Mouse (Mus musculus) cerebral cortex, adult 2 months (tissue): ENCODE measurements around the gene Twf2.

Experiments
- WGBS: fragments of 180-500 bp; shearing (Covaris S2); methylation state at CpG from one replicate; pipeline ENCODE4 v1.1.7; 2018; 5-methylcytosine and 5-hydroxymethylcytosine counted together

Twf2 gene

DNA sequence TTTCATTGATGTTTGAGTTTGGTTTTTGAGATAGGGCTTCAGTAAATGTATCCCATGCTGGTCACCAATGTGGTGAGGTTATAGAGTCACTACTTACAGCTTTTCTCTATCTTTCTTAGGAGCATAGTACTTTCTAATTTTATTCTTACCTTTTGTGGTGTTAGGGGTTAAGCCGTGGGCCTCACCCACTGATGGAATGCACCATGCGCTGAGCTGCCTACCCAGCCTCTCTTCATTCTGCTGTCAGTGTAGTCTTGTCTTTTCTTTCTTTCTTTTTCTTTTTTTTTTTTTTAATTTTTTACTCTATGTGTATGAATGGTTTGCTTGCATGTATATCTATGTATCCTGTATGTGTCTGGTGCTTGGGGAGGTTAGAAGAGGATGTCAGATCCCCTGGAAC lies 23.5 kb upstream of the Twf2 start:
- 66% methylated on average over 2 of the region's 2 CpGs for whole genome bisulfite sequencing

DNA sequence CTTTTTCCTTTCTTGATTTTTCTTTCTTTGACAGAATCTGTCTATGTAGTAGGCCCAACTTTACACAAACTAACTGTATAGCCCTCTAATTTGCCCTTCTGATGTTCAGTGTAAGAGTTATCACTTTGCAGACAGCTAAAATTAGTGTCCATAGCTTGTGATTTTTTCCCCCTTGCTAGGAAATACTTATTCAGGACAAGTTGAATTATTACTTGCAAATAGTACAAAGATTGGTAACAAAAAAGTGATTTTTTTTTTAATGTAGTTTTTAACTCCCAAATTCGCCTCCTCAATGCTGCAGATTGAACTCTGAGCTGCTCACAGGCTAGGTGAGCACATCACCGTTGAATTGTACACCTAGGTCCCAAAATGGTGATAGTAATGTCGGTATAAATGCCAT lies 22.9 kb upstream of the Twf2 start:
- 91% methylated on average over 3 of the region's 3 CpGs for WGBS

DNA sequence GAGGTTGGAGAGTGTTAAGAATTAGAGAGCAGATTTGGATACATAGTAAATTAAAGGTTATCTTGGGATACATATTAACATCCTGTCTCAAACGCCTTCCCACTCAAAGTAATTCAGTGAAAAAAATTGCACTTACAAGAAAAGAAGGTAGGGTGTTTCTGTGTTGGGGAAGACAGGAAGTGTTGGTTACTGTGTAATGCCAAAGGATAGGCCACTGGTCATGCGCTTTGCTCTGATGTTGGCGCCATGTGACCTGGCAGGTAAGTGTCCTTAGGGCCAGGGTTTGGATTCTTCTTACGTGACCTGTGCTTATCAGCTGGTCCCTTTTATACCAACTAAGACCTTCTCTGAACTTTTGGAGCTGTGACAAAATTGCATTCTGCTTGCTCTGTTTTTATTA lies 20.8 kb upstream of the Twf2 start:
- WGBS: 77% methylated on average over 4 of the region's 4 CpGs

DNA sequence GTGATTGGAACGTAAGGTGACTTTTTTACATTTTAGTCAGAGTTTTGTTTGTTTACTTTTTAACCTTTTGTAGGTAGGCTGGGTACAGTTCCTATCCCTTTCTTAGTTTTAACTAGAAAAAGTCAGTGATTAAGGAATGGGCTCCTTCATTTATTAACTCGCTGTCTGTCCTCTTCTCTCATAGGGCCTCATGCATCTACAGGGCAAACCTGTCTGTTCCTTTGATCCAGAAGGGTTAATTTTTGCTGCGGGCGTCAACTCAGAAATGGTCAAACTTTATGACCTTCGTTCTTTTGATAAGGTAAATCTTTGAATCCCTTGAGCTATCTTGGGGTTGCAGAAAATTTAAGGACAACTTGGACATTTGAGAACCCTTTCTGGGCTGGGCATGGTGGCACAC lies 18.9 kb upstream of the Twf2 start:
- 93% methylated on average over 5 of the region's 5 CpGs for WGBS

DNA sequence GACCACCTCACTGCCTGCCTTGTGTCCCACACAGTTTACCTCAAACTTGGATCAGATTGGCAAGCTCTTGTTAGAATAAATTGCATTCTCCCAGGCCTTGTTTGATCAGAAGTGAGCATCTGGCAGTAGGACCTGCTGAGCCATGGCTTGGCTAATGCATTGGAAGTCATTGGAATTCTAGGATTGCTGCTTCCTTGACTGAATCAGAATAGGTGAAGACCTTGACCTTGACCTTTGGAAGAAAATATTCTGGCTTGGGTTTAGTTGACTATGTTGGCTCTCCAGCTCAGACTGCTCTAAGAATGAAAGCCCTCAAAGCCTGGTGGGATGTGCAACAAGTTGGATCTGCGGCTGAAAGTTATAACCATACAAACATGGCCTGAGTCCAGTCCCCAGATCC lies 11.6 kb upstream of the Twf2 start:
- 77% methylated on average over 1 of the region's 1 CpGs for WGBS

DNA sequence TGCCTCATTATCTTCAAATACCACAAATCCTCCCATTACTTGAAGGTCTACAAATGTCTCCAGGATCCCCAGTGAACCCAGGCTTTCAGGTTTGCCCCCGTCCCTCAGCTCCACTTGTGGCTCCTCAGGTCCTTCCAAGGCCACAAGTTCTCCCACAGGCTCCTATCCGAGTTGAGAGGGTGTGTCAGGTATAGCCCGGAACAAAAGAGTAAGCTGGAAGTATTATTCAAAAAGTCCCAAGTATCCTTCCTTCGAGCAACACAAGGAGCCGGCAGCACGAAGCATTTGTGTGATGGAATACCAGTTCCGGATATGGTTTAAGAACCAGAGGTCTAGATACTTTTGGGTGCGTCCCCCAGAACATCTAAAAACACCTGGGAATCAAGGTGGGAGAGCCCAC lies 10.9 kb upstream of the Twf2 start:
- WGBS: 89% methylated on average over 8 of the region's 8 CpGs

DNA sequence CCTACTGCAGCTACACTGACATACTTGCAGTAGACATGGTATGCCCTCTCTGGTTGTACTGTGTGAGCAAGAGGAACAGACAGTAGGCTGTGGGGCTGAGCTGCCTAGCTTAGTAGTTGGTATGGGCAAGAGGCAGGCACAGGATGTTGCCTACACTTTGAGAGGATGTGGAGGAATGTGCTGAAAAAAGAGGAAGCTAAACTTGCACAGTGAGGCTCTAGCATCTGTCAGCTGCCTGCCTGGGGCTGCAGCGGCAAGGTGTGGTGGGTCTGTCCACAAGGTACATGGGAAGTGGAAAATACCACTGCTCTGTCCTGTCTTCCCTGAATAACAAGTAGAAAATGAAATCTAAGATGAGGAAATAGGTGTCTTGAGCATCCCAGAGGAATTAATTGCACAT lies 9.9 kb upstream of the Twf2 start:
- 58% methylated on average over 1 of the region's 1 CpGs for WGBS

DNA sequence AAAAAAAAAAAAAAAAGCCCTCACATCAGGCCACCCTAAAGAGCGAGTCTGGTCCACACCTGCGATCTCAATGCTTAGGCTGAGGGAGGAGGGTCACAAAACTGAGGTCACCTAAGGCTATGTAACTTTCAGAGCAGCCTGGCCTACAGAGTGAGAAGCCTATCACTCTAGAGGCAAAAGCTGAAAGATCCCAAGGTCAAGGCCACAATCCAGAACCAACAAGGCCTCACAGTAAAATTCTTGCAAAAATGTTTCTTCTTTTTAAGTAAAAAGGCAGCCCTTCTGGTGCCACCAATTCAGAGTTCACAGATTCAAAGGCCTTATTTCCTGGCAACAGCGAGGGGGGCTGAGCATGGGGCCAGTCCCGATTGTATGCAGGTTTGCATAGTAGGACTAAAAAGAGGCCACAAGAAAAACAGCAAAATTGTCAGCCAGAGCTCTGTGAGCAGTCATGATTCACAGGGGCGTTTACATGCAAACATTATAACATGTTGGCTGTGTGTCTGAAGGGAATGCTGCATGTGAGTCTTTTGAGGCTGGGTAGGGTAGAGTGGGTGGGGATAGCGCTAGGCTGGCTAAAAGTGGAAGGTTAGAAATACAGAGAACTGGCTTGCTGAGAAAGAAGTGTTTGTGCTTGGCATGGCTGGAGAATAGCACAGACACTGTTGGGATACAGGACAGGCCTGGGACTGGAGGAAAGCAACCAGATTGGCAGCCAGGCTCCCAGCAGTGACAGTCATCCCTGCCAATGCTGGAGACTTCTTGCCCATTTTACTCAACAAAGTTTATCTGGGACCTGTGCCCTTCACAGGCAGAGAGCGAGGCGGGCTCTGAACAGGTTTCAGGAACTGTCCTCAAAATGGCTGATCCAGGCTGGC lies 8.7 kb upstream of the Twf2 start:
- 58% methylated on average over 8 of the region's 8 CpGs for WGBS

DNA sequence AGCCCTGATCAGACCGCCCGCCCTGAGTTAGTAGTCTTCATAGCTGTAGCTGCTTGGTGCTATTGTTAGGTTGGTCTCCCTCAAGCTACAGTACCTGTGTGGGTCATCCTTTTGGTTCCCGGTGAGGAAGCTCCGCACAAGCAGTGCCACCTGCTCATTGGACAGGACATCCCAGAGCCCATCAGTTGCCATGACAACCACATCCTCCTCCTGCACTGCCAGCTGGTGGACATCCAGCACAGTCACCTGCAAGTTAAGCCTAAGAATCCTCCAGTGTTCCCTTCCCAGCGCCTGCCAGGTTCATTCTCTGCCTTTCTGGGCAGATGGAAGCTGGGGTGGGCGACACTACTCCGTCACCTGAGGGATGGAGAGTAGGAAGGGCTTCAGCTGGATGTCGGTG lies 7.2 kb upstream of the Twf2 start:
- WGBS: 69% methylated on average over 8 of the region's 8 CpGs

DNA sequence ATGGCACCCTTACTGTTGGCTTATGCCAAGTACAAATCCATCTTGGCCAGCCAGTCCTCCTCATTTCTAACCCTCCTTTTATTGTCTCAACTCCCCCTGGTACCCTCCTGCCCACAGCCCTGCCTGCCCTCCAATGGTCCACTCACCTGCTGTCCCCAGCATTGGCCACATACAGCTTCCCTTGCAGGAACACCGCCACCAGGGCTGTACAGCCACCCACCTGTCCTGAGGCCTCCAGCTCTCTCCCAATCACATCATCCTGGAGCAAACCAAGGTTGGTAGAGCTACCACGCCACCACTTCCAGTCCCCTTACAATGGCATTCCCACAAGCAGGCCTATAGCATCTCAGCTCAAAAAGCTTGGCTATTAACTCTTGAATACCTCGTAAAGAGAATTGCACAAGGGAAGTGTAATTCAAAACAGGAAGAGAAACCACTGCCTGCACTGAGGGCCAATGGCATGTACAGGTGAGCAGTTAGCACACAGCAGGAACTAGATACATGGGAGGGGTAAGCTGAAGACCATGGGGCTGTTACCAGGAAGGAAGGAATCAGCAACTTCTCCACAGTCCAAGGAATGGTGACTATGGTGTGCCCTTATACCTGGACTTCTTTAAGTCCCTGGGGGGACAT lies 5.7 kb upstream of the Twf2 start:
- WGBS: 90% methylated on average over 3 of the region's 3 CpGs

DNA sequence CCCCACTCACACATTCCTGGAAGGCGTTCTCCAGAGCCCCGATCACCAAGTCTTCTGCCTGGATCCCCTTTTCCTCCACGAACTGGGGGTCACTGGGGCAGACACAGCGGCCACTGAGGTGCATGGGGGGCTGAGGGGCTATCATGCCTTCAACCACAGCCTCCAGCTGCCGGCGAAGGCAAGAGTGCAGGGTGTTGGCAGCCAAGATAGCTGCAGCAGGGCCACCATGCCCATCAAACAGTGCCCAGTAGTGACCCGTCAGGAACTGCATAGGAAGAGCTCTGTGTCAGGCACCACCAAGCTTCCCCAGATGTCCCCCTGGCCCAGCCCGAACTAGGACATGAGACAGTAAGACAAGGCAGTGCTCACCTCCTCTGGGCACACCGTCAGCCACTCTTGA lies 5.2 kb upstream of the Twf2 start:
- 90% methylated on average over 9 of the region's 9 CpGs for WGBS

DNA sequence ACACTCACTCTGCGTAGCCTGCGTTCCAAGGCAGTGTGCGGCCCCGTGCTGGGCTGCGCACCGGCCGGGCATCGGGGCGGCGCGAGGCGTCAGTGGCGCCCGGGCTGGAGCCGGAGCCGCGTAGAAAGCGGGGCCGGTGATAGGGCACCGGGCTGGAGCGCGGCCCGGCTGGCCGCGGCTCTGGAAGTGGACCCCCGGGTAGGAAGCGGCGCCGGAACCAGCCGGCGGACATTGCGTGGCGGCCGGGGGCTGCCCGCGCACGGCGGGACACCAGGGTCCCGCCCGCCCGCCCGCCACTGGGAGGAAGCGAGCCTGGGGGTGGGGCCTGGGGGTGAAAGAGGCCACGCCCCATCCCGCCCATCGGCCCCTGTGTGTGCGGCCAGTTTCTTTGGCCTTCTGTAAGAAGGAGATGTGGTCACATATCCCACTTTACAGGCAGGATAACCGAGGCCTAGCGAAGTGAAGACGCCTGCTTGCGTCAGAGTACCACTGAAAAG lies 3.9 kb upstream of the Twf2 start:
- 4% methylated on average over 50 of the region's 51 CpGs for WGBS

DNA sequence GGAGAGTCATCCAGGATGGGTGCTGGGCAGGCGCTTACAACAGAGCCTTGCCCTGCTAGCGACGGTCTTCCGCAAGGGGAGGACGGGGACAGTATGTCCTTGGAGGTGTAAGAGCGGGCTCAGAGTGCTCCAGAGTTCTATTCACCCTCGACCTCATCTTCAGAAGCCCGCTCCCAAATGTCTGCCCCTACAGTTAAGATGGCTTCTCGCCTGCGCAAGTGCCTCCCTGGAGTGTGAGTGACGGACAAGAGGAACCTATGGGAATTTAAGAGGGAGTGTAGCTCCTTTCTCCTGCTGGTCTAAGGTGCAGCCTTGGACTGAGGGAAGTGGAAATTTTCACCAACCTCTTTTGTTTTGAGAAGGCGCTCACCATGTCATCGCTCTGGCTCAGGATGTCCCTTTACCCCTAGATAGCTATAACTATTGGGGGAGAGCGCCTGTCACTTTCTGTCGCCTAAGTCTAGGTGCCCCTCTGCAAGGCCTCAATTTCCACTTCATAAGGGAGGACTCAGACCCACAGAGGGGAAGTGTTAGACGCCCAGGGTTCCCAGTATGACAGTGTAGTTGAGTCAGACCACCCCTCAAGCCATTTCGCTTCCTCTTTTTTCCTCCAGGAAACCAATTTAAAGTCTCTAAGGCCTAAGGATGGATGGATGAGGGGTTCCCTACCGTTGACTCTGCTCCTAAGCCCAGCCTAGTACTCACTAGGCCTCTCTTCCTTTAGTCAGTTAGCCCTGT lies 3.2 kb upstream of the Twf2 start, which contains the start of gene Ppm1m:
TSS of gene Ppm1m (minus strand) at position 212 of the 738 bp plus-strand sequence.
- 65% methylated on average over 18 of the region's 18 CpGs for WGBS

DNA sequence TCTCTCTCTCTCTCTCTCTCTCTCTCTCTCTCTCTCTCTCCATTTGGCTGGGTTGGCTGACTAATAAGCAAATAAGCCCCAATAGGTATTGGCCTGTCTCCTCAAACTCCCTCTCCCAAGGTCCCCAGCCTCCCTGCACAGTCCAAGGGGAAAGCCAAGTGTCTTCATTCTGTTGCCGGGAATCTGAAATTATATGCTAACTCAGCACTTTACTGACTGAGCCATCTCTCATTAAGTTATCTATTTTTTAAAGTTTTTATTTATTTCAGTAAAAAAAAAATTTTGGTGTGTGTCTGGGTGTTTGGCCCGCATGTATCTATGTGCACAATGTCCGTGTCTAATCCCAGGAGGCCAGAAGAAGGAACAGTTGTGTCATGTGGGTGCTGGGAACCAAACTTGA lies 1.0 kb upstream of the Twf2 start:
- WGBS: 80% methylated on average over 3 of the region's 3 CpGs

DNA sequence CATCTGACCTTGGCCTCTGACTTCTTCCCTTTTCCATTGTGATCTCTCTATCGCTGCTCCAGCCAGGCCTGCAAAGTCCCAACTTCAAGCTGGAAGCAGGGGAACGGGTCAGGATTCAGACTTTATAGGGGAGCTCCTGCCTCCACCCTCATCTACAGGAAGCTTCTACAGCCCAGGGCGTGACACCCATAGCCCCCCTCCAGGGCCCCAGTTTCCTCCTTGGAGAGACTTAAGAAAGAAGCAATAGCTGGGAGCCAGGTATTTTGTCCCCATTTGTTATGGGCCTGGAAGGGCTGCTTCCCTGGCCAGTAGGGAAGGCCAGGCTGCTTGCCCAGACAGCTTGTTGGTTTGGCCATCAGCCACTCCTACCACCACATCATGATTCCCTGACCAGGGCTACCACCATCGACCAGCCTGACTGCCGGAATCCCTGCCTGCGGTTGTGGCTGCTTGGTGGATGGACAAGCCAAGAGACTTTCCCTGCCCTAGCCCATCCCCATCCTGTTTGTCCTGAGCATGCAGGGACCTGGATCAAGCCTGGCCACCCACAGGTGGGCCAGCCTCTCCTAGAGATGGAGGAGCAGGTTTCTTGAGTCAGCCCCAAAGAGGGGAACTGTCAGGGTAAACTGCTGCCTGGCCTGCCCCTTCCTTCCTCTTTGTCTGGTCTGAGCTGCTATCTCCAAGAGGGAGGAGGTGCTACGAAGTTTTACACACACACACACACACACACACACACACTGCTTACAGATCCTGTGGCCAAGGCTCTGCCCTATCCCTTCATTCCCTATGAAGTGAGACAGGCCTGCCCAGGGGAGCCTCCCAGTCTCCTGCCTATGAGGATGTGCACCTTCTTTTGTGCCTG lies 1.3 kb downstream of the Twf2 start:
- WGBS: 45% methylated on average over 7 of the region's 7 CpGs

DNA sequence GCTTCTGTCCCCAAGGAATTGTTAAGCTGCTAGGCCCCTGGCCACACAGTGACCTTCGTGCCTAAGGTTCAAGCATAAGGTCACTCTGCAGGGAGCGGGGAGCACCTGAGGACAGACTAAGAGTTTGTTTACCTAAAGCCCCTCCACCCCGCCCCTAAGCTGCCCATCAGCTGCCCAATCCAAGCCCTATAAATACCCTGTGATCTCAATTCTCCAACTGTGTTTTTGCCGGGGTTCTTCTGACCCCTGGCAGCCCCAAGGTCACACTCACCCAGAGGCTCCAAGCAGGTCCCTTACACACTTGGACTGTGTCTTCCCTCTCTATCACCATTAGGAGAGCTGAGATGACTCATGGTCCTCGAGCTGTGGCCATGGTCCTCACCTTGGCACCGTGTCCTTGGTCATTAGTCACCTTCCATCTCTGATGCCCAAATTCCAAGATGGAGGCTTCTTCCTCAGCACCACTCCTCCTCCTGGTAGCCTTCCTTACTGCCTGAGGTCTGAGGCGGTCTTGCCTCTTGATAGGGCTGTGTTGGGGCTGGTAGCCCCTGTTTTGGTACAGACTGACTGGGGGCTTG lies 2.9 kb downstream of the Twf2 start:
- WGBS: 86% methylated on average over 7 of the region's 7 CpGs

DNA sequence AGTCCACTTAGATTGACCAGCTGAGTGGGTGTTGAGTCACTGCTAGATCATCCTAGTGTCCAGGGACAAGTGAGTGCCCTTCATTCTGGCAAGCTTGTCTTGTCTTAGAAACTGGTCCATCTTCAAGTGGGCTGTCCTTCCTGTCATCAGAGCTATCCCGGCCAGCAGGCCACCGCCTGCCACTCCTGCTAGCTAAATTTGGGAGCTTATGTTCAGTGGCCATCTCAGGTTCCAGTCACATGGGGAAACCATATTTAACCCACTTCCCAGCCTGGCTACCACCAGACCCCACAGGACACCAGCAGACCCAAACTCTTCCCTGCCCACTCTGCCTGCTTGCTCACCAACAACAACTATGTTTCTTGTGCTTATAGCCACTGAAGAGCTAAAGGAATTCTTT lies 3.6 kb downstream of the Twf2 start:
- WGBS: 47% methylated on average over 2 of the region's 2 CpGs

DNA sequence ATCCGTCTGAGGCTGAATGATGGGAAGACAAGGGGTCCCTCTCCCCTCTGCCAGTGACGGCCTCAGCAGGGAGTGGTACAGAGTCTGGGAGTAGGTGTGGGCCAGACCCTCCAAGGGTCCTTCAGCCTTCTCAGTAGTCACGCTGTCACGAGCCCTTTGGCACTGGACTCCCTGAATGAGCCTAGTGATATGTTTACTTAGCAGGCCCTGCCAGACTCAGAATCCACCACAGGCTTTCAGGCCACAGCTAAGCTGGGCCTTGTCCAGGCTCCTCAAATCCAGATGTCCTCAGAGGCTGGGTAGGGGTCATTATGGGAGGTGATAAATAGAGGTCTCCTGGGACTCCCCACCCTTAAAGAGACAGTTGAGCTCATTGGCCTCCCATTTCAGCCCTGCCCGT lies 5.3 kb downstream of the Twf2 start:
- 81% methylated on average over 5 of the region's 5 CpGs for WGBS

DNA sequence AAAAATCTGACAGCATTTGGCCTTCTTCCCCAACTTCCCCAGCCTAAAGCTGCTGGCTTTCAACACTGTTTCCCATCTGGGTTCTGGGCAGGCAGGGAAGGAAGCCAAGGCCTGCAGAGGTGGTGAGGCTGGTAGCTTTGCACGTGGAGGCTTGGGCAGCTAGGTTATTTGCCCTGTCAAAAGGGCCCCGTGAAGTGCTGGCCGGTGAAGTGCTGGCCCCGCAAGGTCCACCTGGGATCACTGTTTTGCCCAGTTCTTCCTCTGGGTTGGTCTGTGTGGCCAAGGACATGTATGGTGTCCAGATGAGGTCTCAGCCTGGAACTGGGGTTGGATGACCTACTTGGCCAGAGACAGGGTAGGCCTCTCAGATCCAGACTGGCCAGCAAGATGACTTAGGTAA lies 7.0 kb downstream of the Twf2 start:
- 46% methylated on average over 4 of the region's 4 CpGs for WGBS

DNA sequence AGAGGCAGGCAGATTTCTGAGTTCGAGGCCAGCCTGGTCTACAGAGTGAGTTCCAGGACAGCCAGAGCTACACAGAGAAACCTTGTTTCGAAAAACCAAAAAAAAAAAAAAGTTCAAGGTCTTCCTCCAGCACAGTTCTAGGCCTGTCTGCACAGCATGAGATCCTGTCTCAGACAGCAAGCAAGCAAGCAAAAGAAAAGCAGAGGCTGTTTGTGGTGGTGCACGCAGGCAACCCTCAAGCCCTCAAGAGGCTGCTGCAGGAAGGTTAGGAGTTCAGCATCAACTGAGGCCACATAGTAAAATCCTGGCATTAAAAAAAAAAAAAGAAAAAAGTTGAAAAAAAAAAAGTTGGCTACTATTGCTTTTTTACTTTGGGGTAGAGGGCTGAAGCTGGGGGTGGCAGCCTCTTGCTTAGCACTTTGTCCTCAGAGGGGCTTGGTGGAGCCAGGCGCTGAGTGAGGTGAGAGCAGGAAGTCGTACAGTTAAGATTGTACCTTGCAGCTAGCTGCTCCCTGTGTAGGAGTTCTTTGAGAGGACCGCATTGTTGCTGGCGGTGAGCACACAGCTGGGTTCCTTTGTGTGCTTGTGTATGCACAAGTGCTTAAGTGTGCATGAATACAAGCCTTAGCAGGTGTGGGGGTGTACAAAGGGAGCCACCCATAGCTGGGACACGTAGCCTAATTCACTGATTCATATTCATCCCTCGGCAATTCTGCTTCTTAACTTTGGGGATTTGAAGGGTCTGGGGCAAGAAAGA lies 8.1 kb downstream of the Twf2 start:
- 47% methylated on average over 9 of the region's 9 CpGs for WGBS
